Mouse (Mus musculus) brain, embryonic 14.5 days (tissue): ENCODE results near the gene Stk17b.

Experiments used
- CTCF ChIP-seq: fragments of 200-500 bp; IDR thresholded peaks from 2 replicates; pipeline ENCODE4 v1.5.1; 2012; ENCODE audit warnings: inconsistent platforms, mild to moderate bottlenecking, moderate library complexity, borderline replicate concordance; ENCODE audit not compliant: insufficient read depth, insufficient read length; ENCODE audit errors: extremely low read depth
- POLR2A ChIP-seq: fragments of 200-500 bp; IDR thresholded peaks from 2 replicates; pipeline ENCODE4 v1.6.1; 2012; ENCODE audit warnings: mild to moderate bottlenecking, inconsistent platforms, borderline replicate concordance; ENCODE audit not compliant: poor library complexity, insufficient read depth, insufficient read length, severe bottlenecking; ENCODE audit errors: extremely low read depth

GRCm38 (mm10) chr1:53823687-53824445 lies 38.8 kb upstream of the Stk17b start:
- no peak for TF ChIP-seq CTCF
- TF ChIP-seq POLR2A: no peak
